Mouse (Mus musculus): ENCODE measurements around the gene Ggnbp2. TPM values are rescaled to one million over a fixed set of nuclear protein-coding genes. Genes with fewer than 3 reads are reported as not detected.

Gene Ggnbp2
- polyA plus RNA-seq, 1 experiment from 2014 or later: 63.3 TPM

GRCm38 (mm10) chr11:84827901-84828503 is 42.6 kb downstream of the Ggnbp2 start:
- ATAC-seq (ENCODE audit: low FRiP score, low TSS enrichment): no peak
- peaks cover 20% of the 10 kb centered on the region for H3K36me3 ChIP-seq (ENCODE audit: insufficient read depth, low read length)
- 0 out of 2 replicates have a peak overlapping the region, but pooled peaks have one; percentile 73 for H3K27ac ChIP-seq (ENCODE audit: low read length)
- peak overlapping the region; percentile 85 for H3K9ac ChIP-seq (replicated peaks; ENCODE audit: low read length)
- H3K4me1 ChIP-seq (ENCODE audit: insufficient read depth, low read length): peaks cover 15% of the 10 kb centered on the region
- no peaks in the 10 kb centered on the region for H3K9me3 ChIP-seq (ENCODE audit: low read length)
- H3K4me2 ChIP-seq (replicated peaks; ENCODE audit: low read depth, low read length): peak overlapping the region; percentile 90
- 46% methylated on average over 3 of the region's 3 CpGs for WGBS
- peak overlapping the region; percentile 84 for H3K4me3 ChIP-seq (ENCODE audit: low read length)
- H3K27me3 ChIP-seq (ENCODE audit: insufficient read depth, low read length): no peaks in the 10 kb centered on the region

- Histone ChIP-seq H3K4me2 (replicated peaks; ENCODE audit: low read depth, low read length) (no peak overlapping the region), H3K9me3 (ENCODE audit: low read length) (no peaks in the 10 kb centered on the region), H3K27me3 (ENCODE audit: insufficient read depth, low read length) (no peaks in the 10 kb centered on the region), H3K4me3 (ENCODE audit: low read length) (no peak overlapping the region), H3K4me1 (ENCODE audit: insufficient read depth, low read length) (peaks cover 15% of the 10 kb centered on the region), H3K36me3 (ENCODE audit: insufficient read depth, low read length) (peaks cover 16% of the 10 kb centered on the region), H3K27ac (ENCODE audit: low read length) (no peak overlapping the region), H3K9ac (replicated peaks; ENCODE audit: low read length) (no peak overlapping the region)
- no peak for ATAC-seq (ENCODE audit: low FRiP score, low TSS enrichment)
Measured at GRCm38 (mm10) chr11:84827492-84827891, 43.1 kb downstream of the Ggnbp2 start.

GRCm38 (mm10) chr11:84826185-84826584 is 44.4 kb downstream of the Ggnbp2 start:
- H3K4me1 ChIP-seq (ENCODE audit: insufficient read depth, low read length): peaks cover 15% of the 10 kb centered on the region
- no peaks in the 10 kb centered on the region for H3K27me3 ChIP-seq (ENCODE audit: insufficient read depth, low read length)
- H3K9ac ChIP-seq (replicated peaks; ENCODE audit: low read length): no peak overlapping the region
- H3K27ac ChIP-seq (ENCODE audit: low read length): no peak overlapping the region
- no peak for ATAC-seq (ENCODE audit: low FRiP score, low TSS enrichment)
- no peak overlapping the region for H3K4me3 ChIP-seq (ENCODE audit: low read length)
- no peak overlapping the region for H3K4me2 ChIP-seq (replicated peaks; ENCODE audit: low read depth, low read length)
- H3K36me3 ChIP-seq (ENCODE audit: insufficient read depth, low read length): peaks cover 6% of the 10 kb centered on the region
- WGBS: 57% methylated on average over 3 of the region's 3 CpGs
- H3K9me3 ChIP-seq (ENCODE audit: low read length): no peaks in the 10 kb centered on the region

- no peaks in the 10 kb centered on the region for H3K27me3 ChIP-seq (ENCODE audit: insufficient read depth, low read length)
- no peak overlapping the region for H3K4me2 ChIP-seq (replicated peaks; ENCODE audit: low read depth, low read length)
- H3K4me1 ChIP-seq (ENCODE audit: insufficient read depth, low read length): peaks cover 15% of the 10 kb centered on the region
- no peak overlapping the region for H3K9ac ChIP-seq (replicated peaks; ENCODE audit: low read length)
- 84% methylated on average over 10 of the region's 10 CpGs for WGBS
- no peak overlapping the region for H3K27ac ChIP-seq (ENCODE audit: low read length)
- no peak for ATAC-seq (ENCODE audit: low FRiP score, low TSS enrichment)
- peaks cover 3% of the 10 kb centered on the region; the same call in 1 of the 2 replicates for H3K36me3 ChIP-seq (ENCODE audit: insufficient read depth, low read length)
- H3K9me3 ChIP-seq (ENCODE audit: low read length): no peaks in the 10 kb centered on the region
- H3K4me3 ChIP-seq (ENCODE audit: low read length): no peak overlapping the region
Measured at GRCm38 (mm10) chr11:84825261-84825807, 45.3 kb downstream of the Ggnbp2 start.

- Histone ChIP-seq H3K4me2 (replicated peaks; ENCODE audit: low read depth, low read length) (no peak overlapping the region), H3K4me3 (ENCODE audit: low read length) (no peak overlapping the region), H3K4me1 (ENCODE audit: insufficient read depth, low read length) (peaks cover 15% of the 10 kb centered on the region), H3K36me3 (ENCODE audit: insufficient read depth, low read length) (0 out of 2 replicates have a peak, but pooled peaks cover 2% of the 10 kb centered on the region), H3K27me3 (ENCODE audit: insufficient read depth, low read length) (no peaks in the 10 kb centered on the region), H3K9ac (replicated peaks; ENCODE audit: low read length) (no peak overlapping the region), H3K9me3 (ENCODE audit: low read length) (no peaks in the 10 kb centered on the region), H3K27ac (ENCODE audit: low read length) (no peak overlapping the region)
- ATAC-seq (ENCODE audit: low FRiP score, low TSS enrichment): no peak
- WGBS: 72% methylated on average over 10 of the region's 10 CpGs
Measured at GRCm38 (mm10) chr11:84823484-84823897, 47.1 kb downstream of the Ggnbp2 start.

GRCm38 (mm10) chr11:84822487-84822886 is 48.1 kb downstream of the Ggnbp2 start:
- no peak overlapping the region for H3K4me2 ChIP-seq (replicated peaks; ENCODE audit: low read depth, low read length)
- H3K9me3 ChIP-seq (ENCODE audit: low read length): no peaks in the 10 kb centered on the region
- H3K4me1 ChIP-seq (ENCODE audit: insufficient read depth, low read length): peaks cover 6% of the 10 kb centered on the region; the same call in 1 of the 2 replicates
- 85% methylated on average over 5 of the region's 5 CpGs for WGBS
- no peaks in the 10 kb centered on the region for H3K27me3 ChIP-seq (ENCODE audit: insufficient read depth, low read length)
- H3K36me3 ChIP-seq (ENCODE audit: insufficient read depth, low read length): 0 out of 2 replicates have a peak, but pooled peaks cover 2% of the 10 kb centered on the region
- H3K4me3 ChIP-seq (ENCODE audit: low read length): no peak overlapping the region
- no peak for ATAC-seq (ENCODE audit: low FRiP score, low TSS enrichment)
- H3K27ac ChIP-seq (ENCODE audit: low read length): no peak overlapping the region
- no peak overlapping the region for H3K9ac ChIP-seq (replicated peaks; ENCODE audit: low read length)

GRCm38 (mm10) chr11:84821131-84821770 is 49.4 kb downstream of the Ggnbp2 start:
- H3K9me3 ChIP-seq (ENCODE audit: low read length): no peaks in the 10 kb centered on the region
- 0 out of 2 replicates have a peak, but pooled peaks cover 2% of the 10 kb centered on the region for H3K36me3 ChIP-seq (ENCODE audit: insufficient read depth, low read length)
- H3K4me3 ChIP-seq (ENCODE audit: low read length): no peak overlapping the region
- 84% methylated on average over 9 of the region's 9 CpGs for WGBS
- no peaks in the 10 kb centered on the region for H3K27me3 ChIP-seq (ENCODE audit: insufficient read depth, low read length)
- H3K27ac ChIP-seq (ENCODE audit: low read length): no peak overlapping the region
- H3K4me1 ChIP-seq (ENCODE audit: insufficient read depth, low read length): peaks cover 4% of the 10 kb centered on the region; the same call in 1 of the 2 replicates
- ATAC-seq (ENCODE audit: low FRiP score, low TSS enrichment): no peak
- H3K4me2 ChIP-seq (replicated peaks; ENCODE audit: low read depth, low read length): no peak overlapping the region
- no peak overlapping the region for H3K9ac ChIP-seq (replicated peaks; ENCODE audit: low read length)

GRCm38 (mm10) chr11:84818961-84819692 is 51.5 kb downstream of the Ggnbp2 start, which contains the start of gene Mrm1:
Gene Mrm1 (minus strand): TSS chr11:84819515.
- Histone ChIP-seq H3K4me3 (ENCODE audit: low read length) (peak within 1 kb of the TSS; percentile 79), H3K4me2 (replicated peaks; ENCODE audit: low read depth, low read length) (peak within 1 kb of the TSS; percentile 99), H3K9me3 (ENCODE audit: low read length) (no peaks in the 10 kb centered on the region), H3K27ac (ENCODE audit: low read length) (peak within 1 kb of the TSS; percentile 89), H3K27me3 (ENCODE audit: insufficient read depth, low read length) (no peaks in the 10 kb centered on the region), H3K36me3 (ENCODE audit: insufficient read depth, low read length) (no peaks in the 10 kb centered on the region), H3K9ac (replicated peaks; ENCODE audit: low read length) (peak within 1 kb of the TSS; percentile 78), H3K4me1 (ENCODE audit: insufficient read depth, low read length) (no peaks in the 10 kb centered on the region)
- ATAC-seq (ENCODE audit: low FRiP score, low TSS enrichment): peak; percentile 88
- WGBS: under 1% methylated on average over 55 of the region's 55 CpGs

GRCm38 (mm10) chr11:84818085-84818960 is 52.3 kb downstream of the Ggnbp2 start:
- H3K36me3 ChIP-seq (ENCODE audit: insufficient read depth, low read length): no peaks in the 10 kb centered on the region
- ATAC-seq (ENCODE audit: low FRiP score, low TSS enrichment): peak; percentile 69
- H3K4me1 ChIP-seq (ENCODE audit: insufficient read depth, low read length): no peaks in the 10 kb centered on the region
- H3K27ac ChIP-seq (ENCODE audit: low read length): peak overlapping the region; percentile 89
- WGBS: under 1% methylated on average over 39 of the region's 39 CpGs
- H3K4me3 ChIP-seq (ENCODE audit: low read length): peak overlapping the region; percentile 79
- no peaks in the 10 kb centered on the region for H3K27me3 ChIP-seq (ENCODE audit: insufficient read depth, low read length)
- H3K9me3 ChIP-seq (ENCODE audit: low read length): no peaks in the 10 kb centered on the region
- peak overlapping the region; percentile 99 for H3K4me2 ChIP-seq (replicated peaks; ENCODE audit: low read depth, low read length)
- H3K9ac ChIP-seq (replicated peaks; ENCODE audit: low read length): peak overlapping the region; percentile 78
